Mouse (Mus musculus): Measurements from ENCODE around the gene Slc22a18. TPM values are rescaled to one million over a fixed set of nuclear protein-coding genes. Genes with fewer than 3 reads are reported as not detected.

The Slc22a18 gene
- polyA plus RNA-seq, 1 experiment from 2014 or later: 0.72 TPM

GRCm38 (mm10) chr7:143445651-143446460, 27.7 kb upstream of the Slc22a18 start:
- H3K9ac ChIP-seq: peak overlapping the region; percentile 66
- H3K4me1 ChIP-seq: peaks cover 34% of the 10 kb centered on the region
- 4% methylated on average over 45 of the region's 53 CpGs for WGBS
- H3K36me3 ChIP-seq: no peaks in the 10 kb centered on the region
- peaks cover 22% of the 10 kb centered on the region for H3K27me3 ChIP-seq
- H3K4me3 ChIP-seq: peak overlapping the region; percentile 37
- peak overlapping the region; percentile 68 for H3K4me2 ChIP-seq (replicated peaks)
- H3K9me3 ChIP-seq (replicated peaks): no peaks in the 10 kb centered on the region
- H3K27ac ChIP-seq: peak overlapping the region; percentile 92
- ATAC-seq (ENCODE audit: low FRiP score): peak; percentile 70

- no peak overlapping the region for H3K4me3 ChIP-seq
- no peak overlapping the region for H3K4me2 ChIP-seq (replicated peaks)
- peaks cover 34% of the 10 kb centered on the region for H3K4me1 ChIP-seq
- 74% methylated on average over 2 of the region's 2 CpGs for whole genome bisulfite sequencing
- H3K36me3 ChIP-seq: no peaks in the 10 kb centered on the region
- ATAC-seq (ENCODE audit: low FRiP score): no peak
- no peak overlapping the region for H3K27ac ChIP-seq
- no peaks in the 10 kb centered on the region for H3K9me3 ChIP-seq (replicated peaks)
- H3K9ac ChIP-seq: no peak overlapping the region
- peaks cover 18% of the 10 kb centered on the region; the same call in 1 of the 2 replicates for H3K27me3 ChIP-seq
Observed at GRCm38 (mm10) chr7:143447130-143447529, 26.4 kb upstream of the Slc22a18 start.

GRCm38 (mm10) chr7:143458963-143459331, 14.6 kb upstream of the Slc22a18 start:
- Histone ChIP-seq H3K4me1 (peaks cover 18% of the 10 kb centered on the region), H3K4me2 (replicated peaks) (peak overlapping the region; percentile 57), H3K4me3 (peak overlapping the region; percentile 50), H3K27ac (peak overlapping the region; percentile 80), H3K9me3 (replicated peaks) (peaks cover 25% of the 10 kb centered on the region), H3K27me3 (no peaks in the 10 kb centered on the region), H3K36me3 (no peaks in the 10 kb centered on the region), H3K9ac (peak overlapping the region; percentile 70)
- no peak for ATAC-seq (ENCODE audit: low FRiP score)
- 17% methylated on average over 29 of the region's 38 CpGs for WGBS

- H3K27me3 ChIP-seq: 0 out of 2 replicates have a peak, but pooled peaks cover 2% of the 10 kb centered on the region
- H3K27ac ChIP-seq: peak overlapping the region; percentile 80
- peak overlapping the region; percentile 57 for H3K4me2 ChIP-seq (replicated peaks)
- H3K9me3 ChIP-seq (replicated peaks): peaks cover 25% of the 10 kb centered on the region
- 30% methylated on average over 99 of the region's 100 CpGs for WGBS
- peak overlapping the region; percentile 50 for H3K4me3 ChIP-seq
- ATAC-seq (ENCODE audit: low FRiP score): 0 out of 2 replicates have a peak, but pooled peaks have one; percentile 7
- H3K4me1 ChIP-seq: peaks cover 21% of the 10 kb centered on the region
- no peaks in the 10 kb centered on the region for H3K36me3 ChIP-seq
- peak overlapping the region; percentile 70 for H3K9ac ChIP-seq
Observed at GRCm38 (mm10) chr7:143459332-143460211, 14.0 kb upstream of the Slc22a18 start.

- WGBS: 36% methylated on average over 53 of the region's 60 CpGs
- Histone ChIP-seq H3K9ac (peak overlapping the region; percentile 70), H3K4me1 (peaks cover 28% of the 10 kb centered on the region), H3K36me3 (no peaks in the 10 kb centered on the region), H3K4me3 (peak overlapping the region; percentile 50), H3K27me3 (peaks cover 9% of the 10 kb centered on the region; the same call in 1 of the 2 replicates), H3K9me3 (replicated peaks) (peaks cover 25% of the 10 kb centered on the region), H3K4me2 (replicated peaks) (peak overlapping the region; percentile 57), H3K27ac (peak overlapping the region; percentile 80)
- ATAC-seq (ENCODE audit: low FRiP score): peak; percentile 0
Observed at GRCm38 (mm10) chr7:143460217-143460834, 13.2 kb upstream of the Slc22a18 start.

- Histone ChIP-seq H3K9ac (peak within 1 kb of the TSS; percentile 70), H3K4me1 (peaks cover 28% of the 10 kb centered on the region), H3K27ac (peak within 1 kb of the TSS; percentile 80), H3K27me3 (peaks cover 10% of the 10 kb centered on the region; the same call in 1 of the 2 replicates), H3K4me3 (peak within 1 kb of the TSS; percentile 50), H3K9me3 (replicated peaks) (peaks cover 25% of the 10 kb centered on the region), H3K4me2 (replicated peaks) (peak within 1 kb of the TSS; percentile 57), H3K36me3 (no peaks in the 10 kb centered on the region)
- ATAC-seq (ENCODE audit: low FRiP score): peak; percentile 84
- WGBS: 25% methylated on average over 39 of the region's 48 CpGs
Observed at GRCm38 (mm10) chr7:143460874-143461273, 12.7 kb upstream of the Slc22a18 start, which contains the start of gene Cdkn1c. Cdkn1c (minus strand) TSS chr7:143461050.

- H3K9ac ChIP-seq: no peak overlapping the region
- WGBS: 31% methylated on average over 19 of the region's 32 CpGs
- H3K4me1 ChIP-seq: peaks cover 28% of the 10 kb centered on the region
- H3K4me3 ChIP-seq: peak overlapping the region; percentile 18
- ATAC-seq (ENCODE audit: low FRiP score): peak; percentile 63
- peaks cover 10% of the 10 kb centered on the region; the same call in 1 of the 2 replicates for H3K27me3 ChIP-seq
- no peaks in the 10 kb centered on the region for H3K36me3 ChIP-seq
- H3K4me2 ChIP-seq (replicated peaks): peak overlapping the region; percentile 42
- peak overlapping the region; percentile 77 for H3K27ac ChIP-seq
- H3K9me3 ChIP-seq (replicated peaks): peaks cover 25% of the 10 kb centered on the region
Observed at GRCm38 (mm10) chr7:143461294-143461870, 12.2 kb upstream of the Slc22a18 start.

- Histone ChIP-seq H3K27ac (peak overlapping the region; percentile 77; the same call in 1 of the 2 replicates), H3K9me3 (replicated peaks) (peaks cover 25% of the 10 kb centered on the region), H3K27me3 (peaks cover 10% of the 10 kb centered on the region; the same call in 1 of the 2 replicates), H3K4me3 (no peak overlapping the region), H3K4me2 (replicated peaks) (peak overlapping the region; percentile 42; the same call in 1 of the 2 replicates), H3K36me3 (no peaks in the 10 kb centered on the region), H3K4me1 (peaks cover 28% of the 10 kb centered on the region), H3K9ac (no peak overlapping the region)
- no peak for ATAC-seq (ENCODE audit: low FRiP score)
- WGBS: 35% methylated on average over 11 of the region's 11 CpGs
Observed at GRCm38 (mm10) chr7:143461920-143462319, 11.6 kb upstream of the Slc22a18 start.

GRCm38 (mm10) chr7:143462516-143462915, 11.0 kb upstream of the Slc22a18 start:
- peaks cover 25% of the 10 kb centered on the region for H3K9me3 ChIP-seq (replicated peaks)
- H3K36me3 ChIP-seq: no peaks in the 10 kb centered on the region
- 76% methylated on average over 5 of the region's 5 CpGs for WGBS
- no peak overlapping the region for H3K4me3 ChIP-seq
- no peak overlapping the region for H3K27ac ChIP-seq
- H3K9ac ChIP-seq: no peak overlapping the region
- ATAC-seq (ENCODE audit: low FRiP score): no peak
- peaks cover 30% of the 10 kb centered on the region for H3K4me1 ChIP-seq
- peaks cover 10% of the 10 kb centered on the region; the same call in 1 of the 2 replicates for H3K27me3 ChIP-seq
- no peak overlapping the region for H3K4me2 ChIP-seq (replicated peaks)

GRCm38 (mm10) chr7:143463865-143464415, 9.6 kb upstream of the Slc22a18 start:
- no peaks in the 10 kb centered on the region for H3K36me3 ChIP-seq
- H3K27ac ChIP-seq: 0 out of 2 replicates have a peak overlapping the region, but pooled peaks have one; percentile 48
- H3K4me3 ChIP-seq: no peak overlapping the region
- H3K4me1 ChIP-seq: peaks cover 31% of the 10 kb centered on the region
- ATAC-seq (ENCODE audit: low FRiP score): no peak
- peaks cover 10% of the 10 kb centered on the region; the same call in 1 of the 2 replicates for H3K27me3 ChIP-seq
- H3K4me2 ChIP-seq (replicated peaks): no peak overlapping the region; the same call in 1 of the 2 replicates
- H3K9me3 ChIP-seq (replicated peaks): peaks cover 24% of the 10 kb centered on the region
- H3K9ac ChIP-seq: no peak overlapping the region
- WGBS: 38% methylated on average over 11 of the region's 11 CpGs

All from hindbrain, embryonic 12.5 days (tissue).